Mouse (Mus musculus): Measurements from ENCODE around the gene Galc. TPM values are rescaled to one million over a fixed set of nuclear protein-coding genes. Genes with fewer than 3 reads are reported as not detected.
"Not testable (repeated sequence)": the region's sequence is repeated elsewhere in the genome, so short reads cannot be mapped to it uniquely, and the experiment has no call there.

Gene Galc
- total RNA-seq, 2 experiments from 2014 or later = 5.5 to 6.0 TPM

- DNase-seq (ENCODE audit: low spot score in 2 of 2) = no peak
These were observed 3.8 kb downstream of the Galc start for GRCm38 (mm10) chr12:98255373-98255995.

- DNase-seq (ENCODE audit: low spot score in 2 of 2) = no peak
These were observed 6.8 kb downstream of the Galc start for GRCm38 (mm10) chr12:98252417-98252816.

- no peak for DNase-seq (ENCODE audit: low spot score in 2 of 2)
These were observed 8.9 kb downstream of the Galc start for GRCm38 (mm10) chr12:98250327-98250726.

- DNase-seq (ENCODE audit: low spot score in 2 of 2) = no peak
These were observed 9.6 kb downstream of the Galc start for GRCm38 (mm10) chr12:98249671-98250070.

- DNase-seq (ENCODE audit: low spot score in 2 of 2) = no peak
These were observed 12.4 kb downstream of the Galc start for GRCm38 (mm10) chr12:98246835-98247234.

- no peak for DNase-seq (ENCODE audit: low spot score in 2 of 2)
These were observed 14.4 kb downstream of the Galc start for GRCm38 (mm10) chr12:98244865-98245264.

GRCm38 (mm10) chr12:98244161-98244560 is 15.1 kb downstream of the Galc start:
- DNase-seq (ENCODE audit: low spot score in 2 of 2) = no peak

- not testable (repeated sequence) for DNase-seq (ENCODE audit: low spot score in 2 of 2)
These were observed 20.8 kb downstream of the Galc start for GRCm38 (mm10) chr12:98238478-98238877.

GRCm38 (mm10) chr12:98227037-98227436 is 32.2 kb downstream of the Galc start:
- DNase-seq (ENCODE audit: low spot score in 2 of 2) = no peak

- DNase-seq (ENCODE audit: low spot score in 2 of 2) = no peak
These were observed 36.0 kb downstream of the Galc start for GRCm38 (mm10) chr12:98223286-98223685.

GRCm38 (mm10) chr12:98216432-98216831 is 42.8 kb downstream of the Galc start:
- no peak for DNase-seq (ENCODE audit: low spot score in 2 of 2)

GRCm38 (mm10) chr12:98215512-98215911 is 43.7 kb downstream of the Galc start:
- no peak for DNase-seq (ENCODE audit: low spot score in 2 of 2)

GRCm38 (mm10) chr12:98214191-98214590 is 45.1 kb downstream of the Galc start:
- DNase-seq (ENCODE audit: low spot score in 2 of 2) = no peak

- no peak for DNase-seq (ENCODE audit: low spot score in 2 of 2)
These were observed 45.5 kb downstream of the Galc start for GRCm38 (mm10) chr12:98213791-98214190.

- no peak for DNase-seq (ENCODE audit: low spot score in 2 of 2)
These were observed 45.9 kb downstream of the Galc start for GRCm38 (mm10) chr12:98213332-98213731.

- DNase-seq (ENCODE audit: low spot score in 2 of 2) = no peak
These were observed 46.6 kb downstream of the Galc start for GRCm38 (mm10) chr12:98212457-98213175.

GRCm38 (mm10) chr12:98210495-98210894 is 48.8 kb downstream of the Galc start:
- DNase-seq (ENCODE audit: low spot score in 2 of 2) = no peak

- DNase-seq (ENCODE audit: low spot score in 2 of 2) = no peak
These were observed 51.2 kb downstream of the Galc start for GRCm38 (mm10) chr12:98208104-98208503.

- DNase-seq (ENCODE audit: low spot score in 2 of 2) = no peak
These were observed 53.7 kb downstream of the Galc start for GRCm38 (mm10) chr12:98205450-98206051.

- no peak for DNase-seq (ENCODE audit: low spot score in 2 of 2)
These were observed 61.9 kb downstream of the Galc start for GRCm38 (mm10) chr12:98197401-98197800.

- no peak for DNase-seq (ENCODE audit: low spot score in 2 of 2)
These were observed 69.1 kb downstream of the Galc start for GRCm38 (mm10) chr12:98190201-98190600.

GRCm38 (mm10) chr12:98189096-98189495 is 70.2 kb downstream of the Galc start:
- no peak for DNase-seq (ENCODE audit: low spot score in 2 of 2)

Data from gastrocnemius, postnatal 4 days (tissue).